Mouse (Mus musculus) olfactory bulb, adult 2 months (tissue): ENCODE measurements around the gene S100a2.

ENCODE experiments used
- CTCF ChIP-seq: fragments of 200-500 bp; IDR thresholded peaks from 2 replicates; pipeline ENCODE4 v1.5.1; 2012; ENCODE audit warnings: low read depth, mild to moderate bottlenecking, low read length, moderate library complexity; ENCODE audit not compliant: insufficient read depth
- POLR2A ChIP-seq: fragments of 200-500 bp; IDR thresholded peaks from 2 replicates; pipeline ENCODE4 v1.6.1; 2012; ENCODE audit warnings: mild to moderate bottlenecking, low read depth, low read length, moderate library complexity; ENCODE audit not compliant: insufficient read depth

DNA sequence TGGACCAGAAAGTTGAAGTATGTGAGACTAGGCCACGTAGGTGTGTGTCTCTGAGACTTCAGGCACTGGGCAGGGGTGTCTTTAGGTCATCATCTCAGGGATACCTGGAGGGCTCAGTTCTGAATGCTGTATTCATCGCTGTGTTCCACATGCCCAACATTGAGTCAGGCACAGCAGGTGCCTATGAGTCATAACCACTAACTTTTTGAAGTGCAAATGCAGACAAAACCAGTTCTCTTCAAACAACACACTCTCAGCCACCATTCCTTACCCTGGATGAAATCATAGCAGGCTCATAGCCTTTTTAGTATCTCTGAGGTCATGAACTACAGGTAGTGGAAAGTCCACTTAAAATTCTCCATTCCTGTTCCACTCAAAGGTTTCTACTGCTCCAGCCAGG lies 39.3 kb downstream of the S100a2 start:
- TF ChIP-seq CTCF: no peak
- no peak for TF ChIP-seq POLR2A
